Comparison of ENCODE assay signal across 28 mouse cellular contexts in genomic region chr2:62652466-62652865, GRCm38 (mm10). TPM values are rescaled to one million over a fixed set of nuclear protein-coding genes. Genes with fewer than 3 reads are reported as not detected.
DNase-seq lines count a peak whose midpoint lies in the region; ATAC-seq and TF ChIP-seq lines count a peak whose summit lies in the region.
"Had no signal": no experiment of that assay in that cellular context is flagged by ENCODE, and none has a peak within 500 bp of the region (broad histone marks: within the 10 kb centered on the region; RNA-seq: fewer than 3 reads in every experiment).

No protein-coding gene starts in this region.

- no peak for TF ChIP-seq EP300 in liver, postnatal 0 days (IDR thresholded peaks at IDR 0.05; ENCODE audit: low read depth)

- no peaks in the 10 kb centered on the region for H3K4me1 ChIP-seq in intestine, embryonic 15.5 days (replicated peaks)
- no peaks in the 10 kb centered on the region for H3K4me1 ChIP-seq in intestine, postnatal 0 days (replicated peaks; ENCODE audit: control insufficient read depth, insufficient read depth, low read length)
- H3K4me1 ChIP-seq in liver, embryonic 15.5 days (replicated peaks): peaks cover 5% of the 10 kb centered on the region
- H3K4me1 ChIP-seq in liver, embryonic 12.5 days: no peaks in the 10 kb centered on the region
- peaks cover 5% of the 10 kb centered on the region; the same call in 1 of the 2 replicates for H3K4me1 ChIP-seq in liver, postnatal 0 days (ENCODE audit: insufficient read depth)
- H3K4me1 ChIP-seq: embryonic facial prominence, embryonic 13.5 days; embryonic facial prominence, embryonic 15.5 days; forebrain, embryonic 10.5 days; forebrain, embryonic 12.5 days had no signal

- no peaks in the 10 kb centered on the region for H3K9me3 ChIP-seq in intestine, embryonic 15.5 days
- no peaks in the 10 kb centered on the region for H3K9me3 ChIP-seq in intestine, postnatal 0 days (ENCODE audit: control insufficient read depth)
- no peaks in the 10 kb centered on the region for H3K9me3 ChIP-seq in liver, embryonic 15.5 days (replicated peaks)
- H3K9me3 ChIP-seq in liver, embryonic 12.5 days (replicated peaks): no peaks in the 10 kb centered on the region
- no peaks in the 10 kb centered on the region for H3K9me3 ChIP-seq in liver, postnatal 0 days (ENCODE audit: low read length)
- H3K9me3 ChIP-seq: embryonic facial prominence, embryonic 13.5 days; embryonic facial prominence, embryonic 15.5 days; forebrain, embryonic 10.5 days; forebrain, embryonic 12.5 days; G1E had no signal

- 71% methylated on average over 4 of the region's 4 CpGs for WGBS in intestine, embryonic 15.5 days
- WGBS in intestine, postnatal 0 days: 62% methylated on average over 4 of the region's 4 CpGs
- WGBS in liver, embryonic 15.5 days (ENCODE audit: insufficient replicate concordance): 53% methylated on average over 4 of the region's 4 CpGs
- WGBS in liver, embryonic 12.5 days (ENCODE audit: insufficient replicate concordance): 65% methylated on average over 4 of the region's 4 CpGs
- 60% methylated on average over 4 of the region's 4 CpGs for WGBS in liver, postnatal 0 days (ENCODE audit: insufficient replicate concordance)

- no peak overlapping the region for H3K9ac ChIP-seq in intestine, embryonic 15.5 days
- no peak overlapping the region for H3K9ac ChIP-seq in intestine, postnatal 0 days (ENCODE audit: low read depth, low read length)
- no peak overlapping the region for H3K9ac ChIP-seq in liver, embryonic 15.5 days
- H3K9ac ChIP-seq in liver, embryonic 12.5 days: no peak overlapping the region
- no peak overlapping the region for H3K9ac ChIP-seq in liver, postnatal 0 days (replicated peaks)
- H3K9ac ChIP-seq: embryonic facial prominence, embryonic 13.5 days; embryonic facial prominence, embryonic 15.5 days; forebrain, embryonic 12.5 days had no signal

- no peaks in the 10 kb centered on the region for H3K27me3 ChIP-seq in intestine, embryonic 15.5 days (replicated peaks)
- no peaks in the 10 kb centered on the region for H3K27me3 ChIP-seq in intestine, postnatal 0 days (replicated peaks; ENCODE audit: control insufficient read depth, insufficient read depth, low read length)
- H3K27me3 ChIP-seq in liver, embryonic 15.5 days: no peaks in the 10 kb centered on the region
- H3K27me3 ChIP-seq in liver, embryonic 12.5 days (replicated peaks): no peaks in the 10 kb centered on the region
- no peaks in the 10 kb centered on the region for H3K27me3 ChIP-seq in liver, postnatal 0 days (ENCODE audit: insufficient read depth, low read length)
- H3K27me3 ChIP-seq: CH12.LX; embryonic facial prominence, embryonic 15.5 days; forebrain, embryonic 12.5 days; Patski had no signal

- TF ChIP-seq CTCF in intestine, postnatal 0 days (IDR thresholded peaks at IDR 0.05; ENCODE audit: low read depth): no peak
- TF ChIP-seq CTCF in liver, postnatal 0 days (IDR thresholded peaks at IDR 0.05; ENCODE audit: low read depth): no peak

- no peak overlapping the region for H3K4me3 ChIP-seq in intestine, embryonic 15.5 days (replicated peaks)
- H3K4me3 ChIP-seq in intestine, postnatal 0 days (ENCODE audit: low read depth, low read length): no peak overlapping the region
- H3K4me3 ChIP-seq in liver, embryonic 15.5 days (replicated peaks): no peak overlapping the region
- no peak overlapping the region for H3K4me3 ChIP-seq in liver, embryonic 12.5 days
- no peak overlapping the region for H3K4me3 ChIP-seq in liver, postnatal 0 days (ENCODE audit: low read depth, low read length)
- H3K4me3 ChIP-seq: embryonic facial prominence, embryonic 13.5 days; embryonic facial prominence, embryonic 15.5 days; erythroblast, embryonic 14.5 days; forebrain, embryonic 10.5 days; forebrain, embryonic 12.5 days had no signal

- H3K36me3 ChIP-seq in intestine, embryonic 15.5 days: no peaks in the 10 kb centered on the region
- H3K36me3 ChIP-seq in intestine, postnatal 0 days (ENCODE audit: control insufficient read depth, insufficient read depth): no peaks in the 10 kb centered on the region
- no peaks in the 10 kb centered on the region for H3K36me3 ChIP-seq in liver, embryonic 15.5 days (replicated peaks)
- no peaks in the 10 kb centered on the region for H3K36me3 ChIP-seq in liver, embryonic 12.5 days
- H3K36me3 ChIP-seq in liver, postnatal 0 days (replicated peaks; ENCODE audit: insufficient read depth, low read length): no peaks in the 10 kb centered on the region
- H3K36me3 ChIP-seq: embryonic facial prominence, embryonic 13.5 days; embryonic facial prominence, embryonic 15.5 days; forebrain, embryonic 10.5 days; forebrain, embryonic 12.5 days; G1E had no signal

- ATAC-seq in intestine, embryonic 15.5 days: 0 out of 2 replicates have a peak, but pooled peaks have one; percentile 28
- ATAC-seq in intestine, postnatal 0 days: no peak
- ATAC-seq in liver, embryonic 15.5 days (ENCODE audit: insufficient read depth): peak; percentile 43; the same call in 1 of the 2 replicates
- no peak for ATAC-seq in liver, embryonic 12.5 days
- ATAC-seq in liver, postnatal 0 days: peak; percentile 76
- ATAC-seq: activated CD4-positive, CD25-positive, alpha-beta regulatory T cell, adult 4 months; CD4-positive, CD25-positive, alpha-beta regulatory T cell, adult 4 months; forebrain, embryonic 14.5 days; forebrain, embryonic 16.5 days; Patski had no signal

- no peak overlapping the region for H3K4me2 ChIP-seq in intestine, embryonic 15.5 days (replicated peaks)
- H3K4me2 ChIP-seq in intestine, postnatal 0 days (replicated peaks; ENCODE audit: low read depth): no peak overlapping the region
- H3K4me2 ChIP-seq in liver, embryonic 15.5 days: no peak overlapping the region
- H3K4me2 ChIP-seq in liver, embryonic 12.5 days: no peak overlapping the region
- H3K4me2 ChIP-seq in liver, postnatal 0 days (ENCODE audit: low read depth, low read length): no peak overlapping the region
- H3K4me2 ChIP-seq: embryonic facial prominence, embryonic 13.5 days; embryonic facial prominence, embryonic 15.5 days; forebrain, embryonic 12.5 days had no signal

- no peak for DNase-seq in liver, postnatal 0 days
- DNase-seq in adrenal gland, postnatal 14 days: no peak
- DNase-seq: adrenal gland, adult 8-10 months; adrenal gland, postnatal 25 days; B cell, adult 2 months; cerebellum, adult 11 months; cerebellum, adult 18-20 months; cerebellum, adult 8-10 months; cerebellum, adult 9-11 months; cerebellum, postnatal 14 days; cerebellum, postnatal 36 days; embryo, embryonic 11 days had no signal

- H3K27ac ChIP-seq in intestine, embryonic 15.5 days: no peak overlapping the region
- H3K27ac ChIP-seq in intestine, postnatal 0 days (ENCODE audit: low read depth, low read length): no peak overlapping the region
- no peak overlapping the region for H3K27ac ChIP-seq in liver, embryonic 15.5 days (replicated peaks)
- H3K27ac ChIP-seq in liver, embryonic 12.5 days: no peak overlapping the region
- H3K27ac ChIP-seq in liver, postnatal 0 days (ENCODE audit: low read depth): 0 out of 2 replicates have a peak overlapping the region, but pooled peaks have one; percentile 22
- H3K27ac ChIP-seq: embryonic facial prominence, embryonic 13.5 days; embryonic facial prominence, embryonic 15.5 days; forebrain, embryonic 10.5 days; forebrain, embryonic 12.5 days had no signal

RNA-seq across cellular contexts. Expression of gene Ifih1, which starts 6.4 kb away (rescaled TPM):
- 5.2 and 7.0 TPM in 2 replicates for polyA plus RNA-seq in intestine, embryonic 15.5 days (2015; fragmentation: Nextera tagmentation; extraction: Ambion mirVana)
- polyA plus RNA-seq in intestine, postnatal 0 days (2015; fragmentation: Nextera tagmentation; extraction: Ambion mirVana): 14.1 and 14.5 TPM in 2 replicates
- 3.3 and 4.8 TPM in 2 replicates for polyA plus RNA-seq in liver, embryonic 15.5 days (2015; fragmentation: Nextera tagmentation; extraction: Ambion mirVana)
- polyA plus RNA-seq in liver, embryonic 12.5 days (2016; fragmentation: Nextera tagmentation; extraction: Ambion mirVana): 3.1 and 3.2 TPM in 2 replicates
- 5.9 and 6.2 TPM in 2 replicates for polyA plus RNA-seq in liver, postnatal 0 days (2015; fragmentation: Nextera tagmentation; extraction: Ambion mirVana)
- total RNA-seq in adrenal gland, postnatal 14 days (2021): 8.7 and 9.9 TPM in 2 replicates

RNA-seq across cellular contexts. Expression of gene Gca, which starts 11.6 kb away (rescaled TPM):
- 8.8 and 9.4 TPM in 2 replicates for polyA plus RNA-seq in intestine, embryonic 15.5 days (2015; fragmentation: Nextera tagmentation; extraction: Ambion mirVana)
- 3.9 and 5.0 TPM in 2 replicates for polyA plus RNA-seq in intestine, postnatal 0 days (2015; fragmentation: Nextera tagmentation; extraction: Ambion mirVana)
- 4.0 and 4.7 TPM in 2 replicates for polyA plus RNA-seq in liver, embryonic 15.5 days (2015; fragmentation: Nextera tagmentation; extraction: Ambion mirVana)
- polyA plus RNA-seq in liver, embryonic 12.5 days (2016; fragmentation: Nextera tagmentation; extraction: Ambion mirVana): 1.8 and 2.0 TPM in 2 replicates
- polyA plus RNA-seq in liver, postnatal 0 days (2015; fragmentation: Nextera tagmentation; extraction: Ambion mirVana): 5.1 and 5.2 TPM in 2 replicates
- 3.0 and 4.0 TPM in 2 replicates for total RNA-seq in adrenal gland, postnatal 14 days (2021)
- polyA plus RNA-seq: erythroblast, embryonic 14.5 days had no signal

Comparison
In these comparisons a context has a peak if more than half of its experiments do, and no peak if none do; other contexts are left out.
1. ATAC-seq: peak in intestine, embryonic 15.5 days (single experiment), liver, embryonic 15.5 days (single experiment) and liver, postnatal 0 days (single experiment); none in intestine, postnatal 0 days (single experiment) and liver, embryonic 12.5 days (single experiment).